Mouse (Mus musculus): ENCODE data around the gene Dgkg.

Dgkg gene

DNA sequence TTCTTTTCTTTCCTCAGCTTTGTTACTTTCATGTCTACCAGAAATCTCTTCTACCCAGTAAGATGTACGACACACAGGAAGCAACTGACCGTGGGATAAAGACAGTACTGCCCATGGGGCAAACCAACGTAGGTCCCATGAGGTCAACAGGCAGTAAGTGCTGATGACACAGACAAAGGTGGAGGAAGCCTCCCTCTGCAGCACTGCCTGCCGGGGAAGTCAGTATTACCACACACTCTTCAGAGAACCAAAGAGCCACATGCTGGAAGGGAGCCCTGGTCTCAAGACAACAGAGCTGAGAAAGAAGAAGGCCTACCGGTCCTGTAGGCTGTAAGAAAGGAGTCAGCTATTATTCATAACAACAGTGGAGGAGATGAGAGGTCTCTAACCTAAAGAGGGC lies 67.4 kb downstream of the Dgkg start:
- DNase-seq: no peak

DNA sequence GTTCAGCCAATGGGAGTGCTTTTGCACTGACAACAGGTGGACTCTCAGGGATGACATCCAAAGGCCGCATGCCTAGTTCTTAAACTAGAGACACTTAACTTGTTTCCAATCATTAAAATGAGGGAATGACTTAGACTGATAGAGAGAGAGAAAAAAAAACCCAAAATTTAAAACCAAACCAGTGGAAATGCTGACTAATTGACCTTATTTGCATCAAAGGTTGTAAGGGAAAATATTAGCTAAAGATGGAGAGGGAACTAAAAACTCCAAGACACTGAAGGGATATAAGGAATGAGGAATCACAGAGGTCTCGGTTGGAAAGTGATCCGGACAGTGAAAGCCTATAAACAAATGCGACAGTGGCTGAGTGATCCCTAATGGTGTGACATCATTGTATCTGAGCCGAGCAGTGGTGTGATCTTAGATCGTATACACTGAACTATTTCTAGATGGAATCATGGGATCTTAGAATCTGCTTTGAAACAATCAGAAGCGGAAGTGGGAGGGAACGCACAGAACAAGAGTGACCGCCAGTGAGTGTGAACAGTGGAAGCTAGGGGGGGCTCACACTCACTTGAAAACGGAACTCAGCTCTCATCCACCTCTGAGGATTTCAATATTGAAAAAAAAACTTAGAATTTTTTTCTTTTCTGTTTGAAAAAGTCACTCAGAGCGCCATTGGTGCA lies 70.7 kb downstream of the Dgkg start:
- no peak for DNase-seq

DNA sequence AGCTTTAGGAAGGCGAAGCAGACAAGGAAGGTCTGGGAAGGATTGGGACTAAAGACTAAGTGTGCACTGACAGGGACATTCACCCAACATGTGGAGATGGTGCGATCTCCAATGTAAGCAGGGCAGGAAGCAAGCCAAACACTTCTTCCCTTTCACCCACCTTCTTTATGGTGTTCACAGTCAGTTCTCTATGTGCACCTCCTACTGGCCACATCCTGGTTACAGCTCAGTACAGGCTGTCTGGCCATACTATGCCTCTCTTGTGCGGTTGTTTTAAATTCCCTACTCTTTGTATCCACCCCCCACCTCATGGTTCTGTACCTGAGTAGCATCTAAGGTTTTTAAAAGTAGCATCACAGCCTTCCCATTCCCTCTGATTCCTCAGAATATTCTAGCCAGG lies 71.5 kb downstream of the Dgkg start:
- no peak for DNase-seq

DNA sequence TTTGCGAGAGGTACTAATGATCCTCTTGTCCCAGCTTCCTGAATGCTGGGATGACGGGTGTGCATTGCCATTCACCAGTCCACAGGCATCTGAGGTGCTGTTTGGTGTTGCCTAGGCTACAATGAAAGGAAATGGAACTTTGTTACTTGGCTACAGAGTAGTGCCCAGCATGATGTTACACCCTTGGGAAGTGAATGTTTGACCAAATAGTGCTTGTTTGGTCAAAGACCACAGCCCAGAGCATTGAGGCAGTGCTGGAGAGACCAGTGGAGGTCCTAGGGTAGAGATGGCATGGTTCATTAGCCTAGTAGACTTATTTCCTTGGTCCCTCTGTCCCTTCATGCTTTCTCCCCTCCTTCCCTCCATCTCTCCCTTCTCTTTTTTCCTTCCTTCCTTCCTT lies 73.6 kb downstream of the Dgkg start:
- DNase-seq: no peak

DNA sequence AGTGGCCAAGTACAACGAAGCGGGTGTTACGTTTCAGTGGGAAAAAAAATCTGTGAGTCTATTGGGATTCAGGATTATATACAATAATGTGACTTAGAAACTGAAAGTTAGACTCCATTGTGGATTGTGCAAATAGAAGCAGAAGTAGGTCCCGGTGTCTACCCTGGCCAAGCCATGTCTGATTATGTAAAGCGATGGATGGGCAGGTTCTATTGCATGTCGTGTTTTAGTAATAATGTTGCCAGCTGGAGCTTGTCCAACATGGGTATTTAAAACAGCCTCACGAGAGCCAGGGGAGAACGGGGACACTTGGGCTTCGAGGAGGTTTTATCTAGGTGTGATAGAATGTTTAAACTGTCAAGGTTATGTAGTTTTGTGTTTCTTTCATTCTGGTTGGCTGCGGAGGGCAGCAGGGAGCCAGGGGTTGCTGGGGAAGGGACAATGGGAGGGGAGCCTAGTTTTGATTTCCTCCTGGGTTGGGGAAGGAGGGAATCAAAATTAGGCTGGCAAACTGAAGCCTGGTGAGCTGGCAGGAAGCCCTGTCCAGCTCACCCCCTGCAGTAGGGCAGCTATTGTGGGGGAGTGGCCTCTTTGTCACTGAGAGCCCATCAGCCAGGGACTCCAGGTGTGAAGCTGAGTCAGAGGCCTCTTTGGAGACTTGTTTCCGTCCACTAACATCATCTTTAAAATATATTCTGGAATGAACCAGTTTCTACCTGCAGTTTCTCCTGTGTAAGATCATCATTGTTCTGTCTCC lies 74.7 kb downstream of the Dgkg start:
- DNase-seq: no peak

DNA sequence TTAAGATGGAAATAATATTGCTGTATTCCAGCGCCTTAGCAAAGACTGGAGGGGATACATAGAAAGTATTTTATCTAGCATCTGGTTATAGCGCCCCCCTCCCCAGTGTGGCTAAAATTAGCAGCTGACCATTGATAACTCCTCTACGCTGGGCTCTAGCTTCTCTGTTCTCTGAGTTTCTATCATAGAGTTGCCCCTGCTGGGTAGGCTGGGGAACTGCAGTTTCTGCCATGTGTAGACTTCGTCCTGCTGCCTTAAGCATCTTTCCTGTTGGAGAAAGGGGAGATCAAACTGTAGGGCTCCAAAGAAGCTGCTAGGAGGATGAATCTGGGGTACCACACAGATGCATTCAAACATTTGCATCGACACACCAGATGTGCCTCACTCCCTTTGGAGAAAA lies 76.9 kb downstream of the Dgkg start:
- no peak for DNase-seq

DNA sequence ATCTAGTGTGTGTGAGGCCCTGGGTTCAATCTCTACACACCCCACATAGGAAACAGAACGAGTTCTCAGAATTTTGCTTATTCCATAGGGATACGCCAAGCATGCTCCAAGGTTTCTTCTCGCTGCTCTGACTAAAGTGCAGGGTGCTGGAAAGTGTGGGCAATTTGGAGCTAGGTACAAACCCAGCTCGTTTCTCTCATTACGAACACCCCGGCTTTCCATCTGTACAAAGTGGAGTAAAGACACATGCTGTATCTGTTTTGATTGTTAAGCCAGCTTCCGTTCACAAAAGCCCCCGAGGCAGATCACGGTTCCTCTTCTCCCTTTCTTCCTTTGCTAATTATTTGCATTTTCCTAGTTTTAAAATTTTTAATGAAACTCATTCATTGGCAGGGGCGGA lies 78.1 kb downstream of the Dgkg start:
- DNase-seq: no peak

DNA sequence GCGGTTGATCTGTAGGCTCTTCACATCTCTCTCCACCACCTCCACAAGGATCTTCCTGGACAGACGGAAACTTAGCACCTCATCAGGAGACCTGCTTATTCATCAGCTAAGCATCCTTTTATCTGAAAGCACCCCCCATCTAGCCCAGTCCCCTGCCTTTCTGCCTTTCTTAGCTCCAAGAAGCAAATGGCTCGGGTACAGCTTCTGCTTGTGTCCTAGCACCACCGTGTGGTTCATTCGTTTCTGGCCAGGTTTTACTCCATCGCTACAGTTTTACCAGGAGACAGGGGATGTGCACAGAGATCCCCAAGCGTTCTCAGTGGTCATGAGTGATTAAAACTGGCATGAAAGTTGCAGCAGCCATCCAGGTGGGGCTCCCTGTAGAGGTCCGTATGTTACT lies 79.4 kb downstream of the Dgkg start:
- no peak for DNase-seq

DNA sequence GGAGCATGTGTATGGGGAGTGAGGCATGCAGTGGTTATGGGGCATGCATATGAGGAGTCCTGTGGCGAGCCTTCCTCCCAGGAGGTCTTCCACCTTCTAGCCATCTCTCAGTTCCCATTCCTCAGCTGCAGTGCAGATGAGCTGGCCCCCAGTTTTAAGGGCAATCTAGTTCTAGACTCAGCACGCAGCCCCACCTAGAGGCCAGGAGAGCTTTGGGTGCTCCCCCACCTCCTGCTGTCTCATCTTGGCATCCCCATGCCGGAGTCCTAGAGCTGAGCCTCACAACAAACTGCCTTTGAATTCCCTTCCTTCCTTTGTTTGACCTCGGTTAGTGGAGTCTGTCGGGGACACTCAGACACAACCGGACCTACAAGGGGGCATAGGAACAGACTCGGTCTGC lies 82.9 kb downstream of the Dgkg start:
- no peak for DNase-seq

DNA sequence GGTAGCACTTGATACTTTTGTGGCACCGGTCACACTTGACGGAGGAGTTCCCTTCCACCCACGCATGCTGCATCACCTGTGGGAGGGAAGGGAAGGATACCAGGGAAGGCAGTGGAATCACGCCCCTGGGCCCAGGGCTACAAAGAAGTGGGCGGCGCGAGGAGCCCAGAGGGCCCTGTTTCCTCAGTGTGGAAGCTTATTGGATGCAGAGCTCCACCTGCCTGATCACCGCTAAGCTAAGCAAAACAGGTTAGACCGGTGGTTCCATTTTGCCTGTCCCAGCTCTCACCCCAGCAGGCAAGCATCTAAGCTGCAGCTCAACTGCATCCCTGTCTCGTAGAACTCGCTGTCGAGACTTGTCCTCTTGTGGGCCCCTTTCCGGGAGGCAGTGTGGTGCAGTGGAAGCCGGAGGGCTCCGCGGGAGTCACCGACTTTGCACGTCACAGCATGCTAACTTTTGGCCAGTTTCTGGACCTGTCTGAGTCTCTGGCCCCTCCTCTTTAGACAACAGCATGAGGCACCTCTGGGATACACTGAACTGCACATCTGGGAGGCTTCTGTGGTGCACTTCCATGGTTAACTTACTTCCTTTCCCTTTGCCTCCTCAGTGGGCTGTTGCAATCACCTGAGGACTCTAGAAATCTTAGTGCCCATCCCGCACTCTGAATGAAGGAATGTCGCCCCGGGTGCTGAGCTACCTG lies 84.2 kb downstream of the Dgkg start:
- DNase-seq: no peak

DNA sequence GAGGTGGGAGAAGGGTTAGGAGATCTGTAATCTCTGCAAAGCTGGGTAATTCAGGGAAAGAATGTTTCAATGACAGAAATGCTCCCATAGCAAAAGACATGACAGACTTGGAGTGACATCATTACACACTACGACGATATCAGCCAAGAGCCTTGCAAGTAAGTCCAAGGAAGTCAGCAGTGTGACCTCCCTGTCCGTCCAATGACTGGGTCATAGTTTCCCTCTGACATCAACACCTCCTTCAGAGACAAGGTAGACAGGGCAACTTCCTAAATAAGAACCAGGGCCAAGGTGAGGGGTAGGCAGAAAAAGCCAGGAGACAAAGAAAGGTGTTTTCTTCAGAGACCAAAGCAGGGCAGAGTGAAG lies 92.1 kb downstream of the Dgkg start:
- no peak for DNase-seq

DNA sequence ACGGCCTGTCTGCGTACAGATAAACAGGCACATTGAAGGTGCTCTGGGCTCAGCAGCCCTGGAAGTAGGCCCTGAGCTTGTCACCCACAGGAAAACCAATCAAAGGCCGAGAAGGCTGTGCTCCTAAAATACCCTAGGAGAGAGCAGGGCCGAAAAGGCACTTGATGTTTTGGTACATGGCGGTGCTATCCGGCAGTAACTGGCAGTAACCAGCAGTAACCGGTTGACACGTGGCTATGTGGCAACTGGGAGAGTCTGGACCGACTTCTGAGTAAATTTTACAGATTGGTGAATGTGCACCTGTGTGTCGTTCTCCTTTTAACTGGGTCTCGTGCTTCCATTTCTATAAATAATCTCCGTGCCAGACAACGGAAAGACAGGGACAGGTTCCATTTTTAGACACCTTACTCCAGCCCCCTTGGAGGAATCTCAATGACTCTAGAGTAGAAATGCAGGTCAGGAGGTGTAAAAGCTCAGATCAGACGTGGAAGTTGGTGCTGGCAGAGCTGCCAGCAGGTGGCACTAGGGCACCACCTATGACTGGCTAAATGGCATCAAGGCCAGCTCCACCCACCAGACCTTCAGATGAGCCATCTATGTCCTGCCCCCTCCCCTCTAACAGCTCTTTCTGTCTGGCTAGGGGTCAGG lies 92.6 kb downstream of the Dgkg start:
- DNase-seq: peak; percentile 79

DNA sequence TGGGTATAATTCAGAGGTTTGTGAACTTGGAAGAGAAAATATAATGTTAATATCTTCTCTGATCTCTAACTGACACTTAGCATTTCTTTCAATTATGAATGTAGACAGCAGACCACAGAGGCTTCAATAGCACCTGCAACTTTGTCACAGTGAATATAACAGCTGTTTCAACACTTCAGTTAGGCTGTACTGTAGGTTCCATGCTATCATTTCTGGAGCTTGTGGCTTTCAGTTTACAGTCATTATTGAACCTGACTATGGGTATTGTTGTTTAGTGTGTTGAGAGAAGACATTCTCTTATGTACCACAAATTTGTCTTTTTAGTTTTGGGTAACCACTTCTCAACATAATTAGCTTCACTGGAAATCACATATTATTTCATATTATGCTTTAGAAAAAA lies 93.4 kb downstream of the Dgkg start:
- DNase-seq: no peak

DNA sequence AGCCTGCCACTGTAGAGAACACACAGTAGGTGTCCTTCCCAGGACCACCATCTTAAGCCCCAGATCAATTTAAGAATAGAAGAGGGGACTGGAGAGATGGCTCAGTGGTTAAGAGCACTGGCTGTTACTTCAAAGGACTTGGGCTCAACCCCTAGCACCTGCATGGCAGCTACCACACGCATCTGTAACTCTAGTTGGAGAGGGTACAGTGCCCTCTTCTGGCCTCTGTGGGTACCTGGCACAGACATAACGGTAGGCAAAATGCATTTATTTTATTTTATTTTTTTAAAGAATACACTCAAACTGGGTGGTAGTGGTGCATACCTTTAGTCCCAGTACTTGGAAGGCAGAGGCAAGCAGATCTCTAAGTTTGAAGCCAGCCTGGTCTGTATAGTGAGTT lies 102.0 kb downstream of the Dgkg start:
- peak; percentile 29 for DNase-seq

DNA sequence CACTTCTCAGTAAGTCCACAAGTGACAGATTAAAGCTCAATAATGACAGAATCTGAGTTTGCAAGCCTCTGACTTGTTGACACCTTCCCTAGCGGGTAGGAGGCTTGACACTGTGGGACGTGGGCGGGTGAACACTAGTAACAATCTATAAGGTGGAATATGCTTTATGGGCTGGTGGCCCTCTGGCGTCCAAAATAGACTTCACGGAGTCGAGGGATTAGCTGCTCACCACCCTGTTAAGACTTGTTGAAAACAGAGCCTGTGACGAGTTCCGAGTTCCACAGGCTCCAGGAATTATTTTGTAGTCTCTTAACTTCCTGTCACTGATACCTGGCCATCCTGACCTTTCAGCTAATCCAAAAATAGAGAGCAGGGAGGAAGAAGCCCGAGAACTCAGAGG lies 104.7 kb downstream of the Dgkg start:
- DNase-seq: no peak

DNA sequence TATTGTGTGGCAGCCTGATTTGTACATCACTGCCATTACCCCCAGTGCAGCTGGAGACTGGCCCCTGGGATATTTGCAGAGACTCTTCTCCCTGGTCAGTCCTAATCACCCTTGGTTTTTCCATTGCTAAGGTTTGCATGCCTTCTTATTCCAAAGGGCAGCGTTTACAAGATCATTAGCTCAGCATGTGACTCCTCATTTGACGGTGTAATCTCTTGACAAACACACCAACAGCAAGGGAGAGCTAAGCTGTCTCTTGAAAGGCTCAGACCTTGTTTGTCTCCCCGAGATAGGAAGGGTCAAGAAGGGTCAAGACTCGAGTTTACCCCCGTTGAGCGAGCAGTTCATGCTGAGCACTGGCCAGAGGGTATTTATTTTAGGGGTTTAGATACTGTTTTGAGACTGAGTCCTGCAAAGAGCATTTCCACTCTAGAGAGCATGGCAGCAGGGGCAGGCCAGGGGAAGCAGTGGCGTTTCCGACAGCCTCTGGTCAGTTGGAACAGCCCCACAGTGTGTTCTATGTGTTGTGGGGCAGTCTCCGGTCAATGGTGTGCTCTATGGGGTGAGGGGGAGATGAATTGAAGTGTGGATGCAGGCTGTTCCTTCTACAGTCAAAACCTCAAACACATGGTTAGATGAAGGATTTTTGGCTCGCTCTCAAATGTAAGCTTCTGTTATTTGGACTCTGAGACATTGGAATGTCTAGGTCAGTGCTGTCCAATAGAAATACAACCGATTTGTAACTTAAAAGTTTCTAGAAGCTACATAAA lies 105.6 kb downstream of the Dgkg start:
- DNase-seq: peak; percentile 43

DNA sequence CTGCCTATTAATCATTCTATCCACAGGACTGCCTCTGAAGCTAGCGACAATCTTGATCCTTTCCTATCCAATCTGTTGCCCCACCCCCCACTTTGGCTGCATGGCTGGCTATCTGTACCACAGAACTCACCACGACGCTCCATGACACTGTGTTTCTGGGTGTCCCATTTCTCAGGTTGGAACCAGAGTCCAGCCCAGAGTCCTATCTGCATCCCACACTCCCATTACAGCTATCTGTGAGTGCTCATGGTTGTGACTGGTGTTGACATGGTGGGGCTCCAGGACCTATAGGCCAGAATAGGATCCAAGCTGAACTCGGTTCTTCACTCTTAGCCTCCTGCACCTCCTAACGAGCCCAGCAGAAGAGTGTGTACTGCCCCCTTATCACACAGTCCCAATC lies 107.7 kb downstream of the Dgkg start:
- DNase-seq: no peak

DNA sequence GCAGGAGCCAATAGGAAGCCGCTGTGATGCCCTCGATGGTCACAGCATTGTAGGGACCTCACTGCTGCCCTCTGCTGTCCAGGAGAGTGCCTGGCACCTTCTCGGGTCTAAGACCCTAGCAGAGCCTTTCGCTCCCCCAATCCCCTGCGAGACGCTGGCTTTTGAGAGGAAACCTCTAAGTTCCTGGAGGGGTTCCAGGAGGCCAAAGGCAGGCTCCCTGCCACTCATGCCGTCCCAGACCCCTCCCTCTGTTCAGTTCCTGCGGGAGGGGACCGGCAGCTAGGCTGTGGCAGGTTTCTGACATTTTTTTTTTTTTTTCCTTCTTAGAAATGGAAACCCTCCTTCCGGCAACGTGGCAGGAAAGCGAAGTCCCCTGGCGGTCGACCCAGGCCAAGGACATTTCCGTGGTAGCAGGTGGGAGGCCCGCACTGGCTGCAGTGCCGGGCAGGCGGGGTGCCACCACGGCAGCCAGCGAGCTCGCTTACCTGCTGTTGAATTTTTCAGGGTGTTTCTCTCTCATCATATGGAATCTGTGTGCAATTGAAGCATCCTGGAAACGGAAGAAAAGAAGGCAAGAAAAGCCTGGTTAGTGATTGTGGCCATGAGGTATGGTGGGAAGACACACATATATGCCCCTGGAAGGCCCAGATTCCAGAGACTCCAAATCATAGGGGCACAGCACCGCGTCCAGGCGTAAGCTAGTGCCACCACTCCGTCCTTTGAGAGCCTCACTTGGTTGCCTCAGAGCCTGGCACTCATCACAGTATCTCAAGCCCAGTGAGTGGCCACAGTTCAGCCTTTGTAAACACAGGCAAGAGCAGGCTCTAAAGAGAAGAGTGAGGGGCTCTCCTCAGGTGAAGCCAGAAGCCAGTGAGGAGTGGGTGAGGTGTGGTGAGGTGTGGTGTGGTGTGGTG lies 108.6 kb downstream of the Dgkg start:
- peak; percentile 86 for DNase-seq

DNA sequence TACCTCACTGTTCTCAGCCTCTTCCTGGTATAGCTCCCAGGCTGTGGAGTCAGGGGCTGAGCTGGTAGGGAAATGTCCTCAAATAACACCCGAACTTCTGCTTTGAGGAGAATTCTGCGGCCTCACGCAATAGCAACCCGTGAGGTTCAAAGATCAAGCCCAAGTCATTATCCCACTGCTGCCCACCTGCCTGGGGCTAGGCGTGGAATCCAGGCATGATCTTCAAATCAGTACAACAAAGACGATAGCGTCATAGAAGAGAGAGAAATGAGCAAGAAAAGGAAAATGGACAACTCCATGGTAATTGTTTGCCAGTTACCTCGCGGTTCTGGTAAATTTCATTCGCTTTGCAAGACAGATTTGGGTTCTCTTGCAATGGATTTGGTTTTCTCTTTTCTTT lies 109.3 kb downstream of the Dgkg start:
- no peak for DNase-seq

DNA sequence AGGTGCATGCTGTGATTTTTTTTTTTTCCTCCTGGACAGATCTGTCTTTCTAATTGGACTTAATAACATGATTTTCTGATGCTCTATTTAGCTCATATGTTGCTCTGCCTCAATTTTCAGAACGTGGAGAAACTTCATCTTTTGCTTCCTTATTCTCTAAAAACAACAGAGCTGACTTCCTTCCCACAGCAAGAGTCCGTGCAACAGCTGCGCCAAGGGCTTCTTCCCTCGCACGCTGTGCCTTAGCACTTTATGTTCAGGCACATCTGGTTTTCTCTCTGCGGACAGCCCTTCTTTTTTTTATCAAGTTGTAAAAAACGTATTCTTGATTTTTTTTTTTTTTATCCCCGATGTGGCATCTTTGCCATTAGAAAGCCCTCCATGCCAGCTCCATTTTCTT lies 111.2 kb downstream of the Dgkg start:
- no peak for DNase-seq

DNA sequence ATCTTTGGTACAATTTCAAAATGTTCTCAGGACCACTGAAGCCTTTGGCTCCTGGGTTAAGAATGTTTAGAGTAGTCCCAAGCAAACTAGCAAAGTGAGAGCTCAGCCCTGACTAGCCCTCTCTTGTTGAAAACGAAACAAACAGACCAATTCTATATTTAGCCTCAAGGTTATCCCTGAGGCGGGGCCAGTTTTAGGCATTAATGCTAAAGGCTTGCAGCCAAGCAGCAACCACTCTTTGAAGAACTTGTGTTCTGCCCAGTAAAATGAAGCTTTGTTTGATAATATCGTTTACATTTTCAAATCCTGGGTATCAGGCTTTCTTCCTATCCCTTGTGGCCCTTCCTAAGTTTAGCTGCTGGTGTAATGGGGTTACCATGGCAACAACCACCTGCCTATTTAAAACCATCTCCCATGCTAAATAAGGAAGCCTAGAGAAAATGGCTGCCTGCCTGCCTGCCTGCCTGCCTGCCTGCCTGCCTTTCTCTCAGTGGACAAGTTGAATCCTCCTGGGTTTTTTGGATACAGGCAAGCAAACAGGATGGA lies 111.9 kb downstream of the Dgkg start:
- DNase-seq: no peak

Data from kidney, adult 18-20 months (tissue).